Mouse (Mus musculus) urinary bladder, postnatal 14 days (tissue): Measurements from ENCODE around the gene S100a8.
A peak's percentile ranks its signal among the peaks of the same experiment; 100 is the strongest.

ENCODE experiments used
- DNase-seq: peaks from one replicate; pipeline ENCODE4 v3.0.0; 2021; ENCODE audit warnings: low spot score

Gene S100a8

GRCm38 (mm10) chr3:90668846-90669245 is at the start of gene S100a8:
Gene S100a8, plus strand, starts transcription at chr3:90668978.
- DNase-seq = peak; percentile 36

GRCm38 (mm10) chr3:90621552-90621951 is 47.2 kb upstream of the S100a8 start:
- no peak for DNase-seq

GRCm38 (mm10) chr3:90623435-90624071 is 45.2 kb upstream of the S100a8 start:
- DNase-seq = peak; percentile 72

- DNase-seq = no peak
Observed at GRCm38 (mm10) chr3:90625496-90625895, 43.3 kb upstream of the S100a8 start.

- DNase-seq = no peak
Observed at GRCm38 (mm10) chr3:90626266-90627021, 42.3 kb upstream of the S100a8 start.

- DNase-seq = no peak
Observed at GRCm38 (mm10) chr3:90627366-90627765, 41.4 kb upstream of the S100a8 start.

- peak; percentile 59 for DNase-seq
Observed at GRCm38 (mm10) chr3:90627807-90628206, 41.0 kb upstream of the S100a8 start.

GRCm38 (mm10) chr3:90629298-90629697 is 39.5 kb upstream of the S100a8 start:
- no peak for DNase-seq

GRCm38 (mm10) chr3:90631984-90632383 is 36.8 kb upstream of the S100a8 start:
- no peak for DNase-seq

GRCm38 (mm10) chr3:90638511-90639275 is 30.1 kb upstream of the S100a8 start:
- DNase-seq = no peak

- DNase-seq = no peak
Observed at GRCm38 (mm10) chr3:90639511-90640154, 29.1 kb upstream of the S100a8 start.

- no peak for DNase-seq
Observed at GRCm38 (mm10) chr3:90640981-90641380, 27.8 kb upstream of the S100a8 start.

GRCm38 (mm10) chr3:90644220-90644619 is 24.6 kb upstream of the S100a8 start:
- DNase-seq = peak; percentile 68

- DNase-seq = no peak
Observed at GRCm38 (mm10) chr3:90647291-90647690, 21.5 kb upstream of the S100a8 start.

GRCm38 (mm10) chr3:90648981-90649380 is 19.8 kb upstream of the S100a8 start:
- DNase-seq = no peak

GRCm38 (mm10) chr3:90649832-90650231 is 18.9 kb upstream of the S100a8 start:
- no peak for DNase-seq

GRCm38 (mm10) chr3:90652878-90653508 is 15.8 kb upstream of the S100a8 start:
- DNase-seq = peak; percentile 82

- no peak for DNase-seq
Observed at GRCm38 (mm10) chr3:90653717-90654116, 15.1 kb upstream of the S100a8 start, which contains the start of gene S100a7a. Gene S100a7a, plus strand, starts transcription at chr3:90654017.

GRCm38 (mm10) chr3:90657405-90657804 is 11.4 kb upstream of the S100a8 start:
- DNase-seq = no peak

- DNase-seq = no peak
Observed at GRCm38 (mm10) chr3:90659364-90660044, 9.3 kb upstream of the S100a8 start.

- peak; percentile 6 for DNase-seq
Observed at GRCm38 (mm10) chr3:90664219-90664618, 4.6 kb upstream of the S100a8 start.
